Mouse (Mus musculus) urinary bladder, postnatal 4 days (tissue): ENCODE results near the gene Ccdc13.

Experiments
- DNase-seq, 2 experiments: peaks; one replicate each; pipeline ENCODE4 v3.0.0; 2021 to 2022; ENCODE audit warnings: low spot score in 2 of 2

Ccdc13 gene

DNA sequence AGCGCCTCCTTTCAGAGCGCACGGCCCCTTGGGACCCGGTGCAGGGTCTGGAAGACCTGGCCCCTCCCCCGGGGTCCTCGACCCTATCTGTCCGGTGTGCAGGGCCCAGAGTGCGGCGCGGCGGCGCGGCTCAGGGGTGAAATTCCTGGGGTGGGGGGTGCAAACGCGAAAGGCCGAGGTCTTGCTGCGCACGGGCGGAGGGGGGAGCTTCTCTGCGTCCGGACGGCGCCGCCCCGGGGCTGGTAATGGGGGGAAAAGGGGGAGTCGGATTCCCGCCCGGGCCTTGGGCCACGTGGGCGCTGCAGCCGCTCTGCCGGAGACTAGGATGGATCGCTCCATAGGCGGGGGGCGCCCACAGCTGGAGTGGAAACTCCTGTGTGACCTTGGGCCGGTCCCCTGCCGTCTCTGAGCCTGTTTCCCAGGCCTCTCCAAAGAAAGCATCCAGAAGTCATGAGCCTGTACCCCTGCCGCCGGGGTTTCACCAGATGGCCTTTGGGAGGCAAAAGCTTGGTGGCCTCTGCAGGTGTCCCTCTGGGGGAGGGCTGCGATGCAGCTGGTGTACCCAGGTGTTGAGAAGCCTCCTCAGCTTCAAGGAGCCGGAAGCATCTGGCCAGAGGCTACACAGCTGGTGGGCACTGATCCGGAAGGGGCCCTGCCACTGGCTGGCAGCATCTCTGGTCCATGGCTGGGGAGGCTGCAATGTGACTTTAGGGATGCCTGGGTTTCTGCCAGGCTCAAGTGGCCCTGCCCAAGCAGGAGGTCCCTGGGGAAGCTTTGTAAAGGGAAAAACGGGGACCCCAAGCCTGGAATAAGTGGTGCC is 78.8 kb downstream of the Ccdc13 start:
- DNase-seq: peak; percentile 83 to 88

DNA sequence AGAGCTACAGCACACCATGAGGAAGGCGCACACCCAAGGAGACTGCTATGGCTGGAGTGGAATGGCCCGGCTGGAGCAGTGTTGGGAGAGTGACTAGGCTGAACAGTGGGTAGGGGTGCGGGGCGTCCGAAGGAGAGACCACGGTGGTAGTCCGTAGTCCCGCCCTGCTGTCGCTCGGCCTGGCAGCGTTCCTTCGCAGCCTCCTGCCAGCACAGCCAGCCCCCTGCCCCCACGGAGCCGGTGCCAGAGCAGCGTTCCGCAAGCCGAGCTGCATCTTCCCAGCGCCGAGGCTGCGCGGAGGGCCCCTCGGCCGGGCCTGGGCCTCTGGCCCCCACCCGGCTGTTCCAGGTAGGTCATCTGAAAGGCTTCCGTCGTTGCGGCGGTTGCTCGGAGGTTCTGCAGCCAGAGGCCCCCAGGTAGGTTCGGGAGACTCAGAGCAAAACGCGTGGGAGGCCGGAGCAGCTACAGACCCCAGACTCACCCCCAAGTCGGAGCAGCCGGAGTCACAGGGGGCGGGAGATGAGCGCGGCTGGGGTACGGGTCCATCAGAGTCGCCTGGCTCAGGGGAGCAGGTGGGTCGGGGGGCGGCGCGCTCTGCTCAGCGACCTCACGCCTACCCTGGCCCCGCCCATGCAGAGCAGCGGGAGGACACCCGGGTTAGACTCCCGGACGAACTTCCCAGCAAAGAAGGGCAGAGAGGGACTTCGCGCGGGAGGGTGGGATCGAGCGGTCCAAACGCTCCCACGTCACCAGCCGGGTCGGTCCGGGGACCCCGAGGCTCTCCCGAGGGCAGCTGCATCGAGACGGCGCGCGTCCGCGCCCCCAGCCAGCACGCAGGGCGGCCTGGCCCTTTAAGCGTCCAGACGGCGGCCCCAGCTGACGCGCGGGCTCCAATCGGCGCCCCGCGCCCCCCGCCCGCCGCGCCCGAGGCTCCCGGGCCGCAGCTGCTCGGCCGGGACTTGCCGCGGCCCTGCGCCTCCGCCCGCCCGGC is 79.9 kb downstream of the Ccdc13 start, which contains the start of gene Zfp651:
Gene Zfp651 (plus strand): TSS at position 240 of the 991 bp plus-strand sequence.
- DNase-seq: peak; percentile 67 to 77

DNA sequence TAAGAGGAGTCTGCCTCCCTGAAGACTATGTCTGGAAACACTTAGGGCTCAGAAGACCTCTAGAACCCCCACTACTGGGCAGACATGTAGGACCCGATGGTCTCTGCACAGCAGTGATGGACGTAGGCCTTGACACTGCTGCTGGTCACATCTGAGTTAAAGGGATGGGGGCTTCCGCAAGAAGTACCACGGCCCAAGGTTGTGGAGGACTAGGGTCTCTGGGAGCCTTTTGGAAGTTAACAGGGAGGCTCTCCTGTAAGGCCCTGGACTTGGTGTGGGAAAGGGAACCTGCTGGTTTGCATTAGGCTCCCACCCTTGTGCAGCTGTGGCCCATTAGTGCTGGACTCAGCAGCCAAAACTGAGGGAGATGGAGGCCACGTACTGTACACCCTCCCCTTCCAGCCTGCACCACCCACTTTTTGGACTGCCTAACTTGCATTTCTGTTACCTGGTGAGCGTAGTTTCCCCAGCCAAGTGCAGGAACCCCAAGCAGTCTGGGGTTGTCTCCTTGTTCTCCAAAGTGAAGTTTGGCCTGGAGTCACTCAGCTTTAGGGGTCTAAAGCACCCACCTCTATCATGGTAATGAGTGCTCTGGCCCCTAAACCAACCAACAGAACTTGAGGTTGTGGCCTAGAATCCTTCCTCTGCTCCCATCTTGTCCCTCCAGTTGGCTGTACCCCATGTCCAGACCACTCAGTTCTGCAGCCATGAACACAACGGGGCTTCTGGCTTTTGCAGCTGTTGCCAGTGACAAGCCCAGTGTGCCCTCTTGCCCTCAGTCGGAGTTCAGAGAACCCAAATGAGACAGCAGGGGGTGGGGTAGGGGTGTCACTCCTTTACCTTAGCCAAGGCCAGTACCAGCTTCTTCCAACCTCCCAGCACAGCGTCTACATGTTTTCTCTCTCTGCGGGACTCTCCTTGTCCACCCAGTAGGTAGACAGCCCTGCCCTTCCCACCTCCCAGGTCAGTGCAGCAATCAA is 81.1 kb downstream of the Ccdc13 start:
- DNase-seq: peak; percentile 41 to 58

DNA sequence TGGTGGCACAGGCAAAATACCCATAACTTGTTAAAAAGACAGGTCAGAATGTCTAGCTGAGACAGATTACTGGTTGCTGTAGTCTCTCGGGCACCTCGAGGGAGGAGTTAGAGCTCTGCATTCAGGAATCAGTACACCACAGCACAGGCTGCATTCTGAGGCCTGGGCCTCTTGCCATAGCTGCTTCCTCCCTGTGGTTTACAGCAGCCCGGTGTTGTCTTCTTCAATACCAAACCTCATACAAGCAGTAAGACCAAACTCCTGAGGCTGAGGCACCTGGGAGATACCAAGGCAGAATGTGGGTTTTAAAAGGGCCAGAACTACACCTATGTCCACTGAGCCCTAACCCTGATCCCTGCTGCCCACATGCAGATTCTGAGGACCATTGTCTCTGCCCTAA is 81.8 kb downstream of the Ccdc13 start:
- peak in 1 of 2 experiments; percentile 31 for DNase-seq

DNA sequence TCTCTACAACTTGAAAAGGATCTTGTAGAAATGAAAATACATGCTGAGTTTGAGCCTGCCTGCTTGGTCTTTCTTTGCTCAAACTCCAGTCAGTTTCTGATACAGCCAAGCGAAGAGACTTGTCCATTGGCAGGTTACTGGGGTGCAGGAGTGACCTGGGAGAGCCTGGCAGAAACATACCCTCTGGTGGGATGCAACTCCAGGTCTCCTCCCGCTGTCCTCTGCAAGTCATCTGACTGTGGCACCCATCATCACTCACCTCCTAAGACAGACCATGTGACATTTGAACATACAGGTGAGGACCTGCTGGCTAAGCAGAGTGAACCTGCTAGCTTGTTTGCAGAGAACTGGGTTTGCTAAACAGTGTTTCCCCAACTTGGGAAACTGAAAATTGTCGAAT is 82.5 kb downstream of the Ccdc13 start:
- peak in 1 of 2 experiments; percentile 16 for DNase-seq

DNA sequence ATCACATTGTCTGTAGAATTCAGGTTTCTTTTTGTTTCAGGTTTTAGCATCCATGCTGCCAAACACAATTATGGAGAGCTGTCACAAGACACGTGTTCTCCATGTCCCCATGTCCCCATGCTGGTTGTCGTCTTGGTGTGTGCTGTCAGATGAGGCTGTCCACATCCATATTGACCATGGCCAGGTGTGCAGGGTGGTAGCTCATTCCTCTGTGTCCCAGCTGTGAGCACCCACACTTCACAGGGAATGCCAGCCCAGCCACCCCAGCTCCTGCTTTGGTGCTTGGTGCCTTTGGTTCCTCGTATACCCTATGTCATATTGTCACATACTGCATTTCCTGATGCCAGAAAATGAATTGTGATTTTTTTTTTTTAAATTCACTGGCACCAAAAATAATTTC is 84.6 kb downstream of the Ccdc13 start:
- DNase-seq: no peak

DNA sequence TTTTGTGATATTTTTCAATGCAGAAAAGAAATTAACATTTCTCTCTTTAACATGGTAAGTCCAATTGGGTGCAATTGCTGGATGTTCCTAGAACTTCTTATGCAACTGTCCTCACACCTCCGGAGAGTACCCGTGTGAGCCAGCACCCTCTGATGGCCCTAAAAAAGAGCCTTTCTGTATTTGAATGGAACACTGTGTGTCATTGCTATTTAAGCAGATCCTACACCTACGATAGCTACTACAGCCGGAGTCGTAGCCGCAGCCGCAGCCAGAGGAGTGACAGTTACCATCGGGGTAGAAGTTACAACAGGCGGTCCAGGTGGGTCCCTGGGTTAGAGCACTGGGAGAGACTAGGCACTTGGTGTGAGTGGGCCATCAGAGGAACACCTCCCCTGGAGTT is 86.5 kb downstream of the Ccdc13 start:
- DNase-seq: no peak
